Mouse (Mus musculus) liver, adult 2 months (tissue): ENCODE measurements around the gene Gm1123.

Experiments used
- CTCF ChIP-seq: fragments of 200-500 bp; IDR thresholded peaks from 2 replicates; pipeline ENCODE4 v1.5.1; 2011; ENCODE audit warnings: low read depth, low read length, control low read depth
- POLR2A ChIP-seq: fragments of 200-500 bp; IDR thresholded peaks from 2 replicates; pipeline ENCODE4 v1.6.1; 2011; ENCODE audit warnings: low read length, control low read depth; ENCODE audit not compliant: insufficient read depth; ENCODE audit errors: extremely low read depth

DNA sequence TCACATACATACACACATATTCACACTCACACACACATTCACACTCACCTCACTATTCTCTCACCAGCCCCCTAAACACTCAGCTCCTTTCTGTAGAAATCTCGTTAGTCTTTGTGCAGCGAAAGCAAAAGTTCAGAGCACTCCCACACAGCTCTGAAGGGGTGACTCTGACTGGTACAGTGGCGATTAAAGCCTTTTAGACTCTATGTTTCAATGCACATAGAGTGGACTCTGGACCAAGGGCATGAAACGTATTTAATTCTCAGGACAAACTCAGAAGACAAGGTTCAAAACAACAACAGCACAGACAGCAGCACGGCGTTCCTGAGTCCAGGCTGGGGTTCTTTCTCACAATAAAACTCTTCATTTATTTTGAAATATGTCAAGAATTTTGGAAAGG, 17.8 kb downstream of the Gm1123 start:
- TF ChIP-seq CTCF: no peak
- TF ChIP-seq POLR2A: no peak
